Mouse (Mus musculus) adrenal gland (tissue): Measurements from ENCODE around the gene Hspa5.
"Not testable (repeated sequence)": the region's sequence is repeated elsewhere in the genome, so short reads cannot be mapped to it uniquely, and the experiment has no call there.

Experiments
- intact Hi-C: fragments of 180-260 bp; cut with DNase I; formaldehyde crosslinking; loops from one replicate; pipeline ENCODE4 v1.15.1; 2025

Hspa5 gene

DNA sequence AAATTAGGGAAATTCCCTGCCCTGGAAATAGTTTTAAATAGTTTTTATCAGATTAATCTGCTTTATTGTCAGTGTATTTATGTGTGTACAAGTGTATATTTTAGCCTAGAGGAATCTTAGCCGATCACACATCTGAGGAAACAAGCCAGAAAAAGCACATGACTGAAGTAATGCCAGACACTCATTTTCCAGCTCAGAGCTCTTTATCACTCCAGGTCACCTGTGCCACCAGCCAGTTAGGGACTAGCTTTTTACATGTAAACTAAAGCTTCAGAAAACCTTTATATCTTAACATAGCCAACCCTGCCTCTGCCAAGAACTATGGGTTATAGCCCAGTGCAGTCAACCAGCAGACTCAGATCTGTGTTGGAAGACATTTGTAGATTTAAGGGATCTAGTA, 33.0 kb downstream of the Hspa5 start:
- intact Hi-C loops = no loop called here

DNA sequence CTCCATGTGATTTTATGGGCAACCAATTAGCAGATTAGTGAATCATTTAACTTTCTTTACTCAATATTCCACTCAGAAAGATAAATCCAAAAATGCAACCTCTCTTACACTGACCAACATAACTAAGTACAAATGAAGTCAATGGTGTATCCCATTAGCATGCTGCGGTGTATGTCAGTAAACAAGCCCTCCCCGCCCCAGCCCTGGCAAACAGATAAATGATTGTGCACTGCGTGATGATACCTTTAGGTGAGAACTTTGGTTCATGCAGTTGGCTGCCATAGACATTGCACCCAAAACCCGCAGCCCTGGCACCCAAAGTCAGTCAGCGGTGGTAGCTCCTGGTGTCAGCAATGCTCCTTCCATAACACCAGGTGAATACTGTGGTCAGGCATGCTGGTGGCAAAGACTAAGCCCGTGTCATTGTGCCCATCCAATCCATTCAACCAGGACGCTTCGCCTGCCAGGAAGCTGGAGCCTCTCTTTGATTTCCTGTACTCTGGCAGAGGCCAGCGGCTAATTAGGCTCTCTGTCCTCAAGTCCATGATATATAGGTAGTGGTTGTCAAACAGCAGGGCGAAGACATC, 33.7 kb downstream of the Hspa5 start:
- intact Hi-C loops = no loop called here

DNA sequence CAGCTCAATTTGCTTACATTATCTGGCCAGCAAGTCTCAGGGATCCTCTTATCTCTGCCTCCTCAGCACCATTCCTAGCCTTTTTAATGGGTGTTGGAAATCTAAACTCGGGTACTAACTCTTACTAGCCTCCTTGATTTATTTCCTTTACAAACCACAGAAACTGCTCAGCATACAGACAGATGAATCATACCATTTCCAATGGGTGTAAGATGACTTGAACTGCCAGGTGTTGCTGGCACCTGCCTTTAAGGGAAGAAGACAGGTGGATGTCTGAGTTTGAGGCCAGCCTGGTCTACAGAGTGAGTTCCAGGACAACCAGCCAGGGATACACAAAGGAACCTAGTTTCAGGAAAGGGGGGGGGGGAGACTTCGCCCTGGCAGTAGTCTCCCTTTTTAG, 36.3 kb downstream of the Hspa5 start:
- intact Hi-C loops = no loop called here

DNA sequence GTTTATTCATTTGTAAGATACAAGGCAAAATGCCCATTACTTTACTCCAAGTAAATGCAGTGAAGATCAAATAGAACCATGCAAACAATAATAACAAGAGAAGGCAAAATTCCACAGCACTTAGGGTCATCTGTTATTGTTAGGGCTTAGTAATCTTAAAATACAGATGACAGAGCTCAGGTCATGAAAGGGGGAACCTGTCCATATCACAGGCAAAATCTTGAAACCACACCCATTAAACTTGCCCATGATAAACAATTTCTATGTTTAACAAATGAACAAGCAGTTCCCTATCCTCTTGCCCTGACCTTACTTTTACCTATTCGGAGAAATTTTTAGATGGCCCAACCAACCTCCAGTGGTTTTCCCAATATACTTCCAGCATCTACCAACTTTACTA, 37.8 kb downstream of the Hspa5 start:
- intact Hi-C loops = no loop called here

DNA sequence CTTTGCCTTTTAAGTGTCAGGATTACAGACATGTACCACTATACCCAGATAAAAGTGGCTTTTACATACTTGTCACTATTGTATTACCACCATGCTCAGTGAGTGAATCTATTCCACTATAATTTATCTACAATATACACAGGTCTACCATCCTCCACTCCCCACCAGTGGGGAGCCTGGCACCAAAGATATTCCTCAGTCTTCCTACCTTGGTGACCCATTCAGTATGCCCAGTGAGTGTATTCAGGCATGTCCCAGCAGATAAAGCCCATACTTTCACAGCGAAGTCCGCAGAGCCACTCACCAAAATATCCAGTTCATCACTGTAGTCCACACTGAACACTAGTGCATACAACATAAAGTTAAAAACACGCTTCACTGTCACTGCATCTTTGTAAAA, 39.0 kb downstream of the Hspa5 start:
- intact Hi-C loops = no loop called here

DNA sequence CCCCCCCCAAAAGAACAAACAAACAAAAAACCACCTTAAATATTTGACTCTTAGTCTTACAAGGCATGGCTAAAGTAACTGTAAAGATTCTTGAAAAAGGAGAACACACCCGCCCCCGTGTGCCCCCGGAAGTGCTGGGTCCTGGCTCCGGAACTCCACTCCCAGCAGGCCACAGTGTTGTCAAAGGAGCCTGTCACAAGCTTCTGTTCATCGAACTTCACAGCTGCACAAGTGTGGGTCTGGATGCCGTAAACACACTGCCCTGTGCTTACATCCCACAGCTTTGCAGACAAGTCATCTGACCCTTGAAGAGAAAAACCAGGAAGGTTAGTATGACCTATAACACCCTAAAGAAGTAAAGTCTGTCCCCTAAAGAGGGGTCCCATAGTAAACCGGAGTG, 40.9 kb downstream of the Hspa5 start:
- intact Hi-C loops = no loop called here

DNA sequence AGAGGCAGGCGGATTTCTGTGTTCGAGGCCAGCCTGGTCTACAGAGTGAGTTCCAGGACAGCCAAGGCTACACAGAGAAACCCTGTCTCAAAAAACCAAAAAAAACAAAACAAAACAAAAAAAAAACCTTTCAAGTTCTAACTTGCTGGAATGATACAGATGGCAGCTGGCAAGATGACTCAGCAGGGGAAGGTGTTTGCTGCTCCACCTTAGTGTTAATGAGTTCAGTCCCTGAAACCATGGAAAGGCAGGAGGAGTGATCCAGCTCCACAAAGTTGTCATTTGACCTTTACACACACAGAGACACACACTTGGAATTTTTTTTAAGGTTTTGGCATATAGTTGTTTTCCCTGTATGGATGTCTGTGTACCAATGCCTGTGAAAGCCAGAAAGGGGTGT, 44.1 kb downstream of the Hspa5 start:
- intact Hi-C loops = not testable (repeated sequence)

DNA sequence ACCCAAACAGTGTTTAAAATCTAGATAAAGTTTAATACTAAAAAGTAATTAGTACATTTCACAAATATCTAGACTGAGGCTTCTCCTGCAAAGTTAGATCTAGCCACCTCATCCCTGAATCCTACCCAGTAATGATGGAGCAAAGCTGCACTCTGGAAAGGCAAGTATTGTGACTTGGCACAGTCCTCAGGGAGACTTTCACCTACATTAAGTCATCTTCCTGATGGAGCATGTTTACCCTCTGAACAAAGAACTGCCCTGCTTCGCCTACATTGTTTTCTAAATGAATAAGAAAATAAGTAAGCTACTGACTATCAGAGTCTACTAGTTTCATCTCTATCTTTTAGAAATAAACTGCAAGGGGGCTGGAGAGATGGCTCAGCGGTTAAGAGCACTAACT, 46.7 kb downstream of the Hspa5 start:
- intact Hi-C loops = no loop called here

DNA sequence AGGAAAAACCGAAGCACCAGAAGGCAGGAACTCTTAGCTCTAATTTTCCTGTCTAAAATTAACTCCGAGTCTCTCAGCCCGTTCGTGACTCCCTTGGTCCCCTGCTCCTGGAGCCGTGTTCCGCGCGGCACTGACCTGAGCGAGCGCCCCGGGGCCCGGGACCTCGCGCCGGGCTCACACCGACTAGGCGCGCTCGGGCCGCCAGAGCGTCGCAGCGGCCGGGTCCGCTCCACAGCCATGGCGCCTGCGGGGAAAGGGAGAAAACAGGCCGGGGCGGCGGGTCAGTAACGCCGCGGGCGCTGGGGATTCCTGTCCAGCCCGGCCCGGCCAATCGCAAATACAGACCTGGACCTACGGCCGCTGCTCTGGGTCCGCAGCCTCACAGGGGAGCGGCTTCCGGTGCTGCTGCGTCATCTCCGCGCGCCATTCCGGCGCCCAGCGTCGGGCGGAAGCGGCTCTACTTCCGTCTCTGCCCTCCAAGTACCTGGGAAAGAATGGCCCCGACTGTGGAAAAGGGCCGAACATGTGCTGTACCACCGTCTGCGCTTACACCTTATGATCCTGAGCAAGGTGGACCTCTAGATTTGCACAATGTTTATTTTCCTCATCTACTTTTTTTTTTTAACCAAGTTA, 54.2 kb downstream of the Hspa5 start, which contains the start of gene Fbxw2:
Fbxw2 (minus strand) TSS at position 485 of the 633 bp plus-strand sequence.
- intact Hi-C loops = loop anchor here (5.0 to 10.0 kb wide), 2 partner anchors 46 to 79 kb away; partner anchors contain the start of genes Cutal and Psmd5

DNA sequence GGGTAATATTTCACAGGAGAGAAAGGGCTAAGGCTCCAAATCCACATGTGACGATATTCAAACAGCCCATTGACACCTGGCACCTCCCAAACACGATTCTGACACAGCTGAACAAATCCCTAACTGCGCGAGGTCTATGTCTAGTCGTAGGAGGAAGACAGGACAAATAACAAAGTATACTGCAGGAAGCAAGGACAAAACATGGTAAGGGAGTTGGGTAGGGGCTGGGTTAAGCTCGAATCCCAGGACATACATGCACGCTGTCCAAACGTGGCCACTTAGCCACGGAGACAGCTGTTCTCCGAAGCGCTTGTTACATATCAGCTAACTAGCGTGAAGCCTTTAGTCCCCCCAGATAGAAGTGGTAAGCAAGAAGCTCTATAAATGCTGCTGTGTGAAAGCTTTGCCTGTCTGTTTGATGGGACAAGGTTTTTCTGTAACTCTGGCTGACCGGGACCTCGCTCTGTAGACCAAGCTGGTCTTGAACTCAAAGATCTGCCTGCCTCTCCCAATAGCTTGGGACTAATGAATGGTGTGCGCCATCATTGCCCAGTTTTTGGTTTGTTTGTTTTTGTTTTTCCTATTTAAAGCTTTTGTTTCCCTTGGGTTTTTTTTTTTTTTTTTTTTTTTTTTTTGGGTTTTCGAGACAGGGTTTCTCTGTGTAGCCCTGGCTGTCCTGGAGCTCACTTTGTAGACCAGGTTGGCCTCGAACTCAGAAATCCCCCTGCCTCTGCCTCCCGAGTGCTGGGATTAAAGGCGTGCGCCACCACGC, 54.9 kb downstream of the Hspa5 start:
- intact Hi-C loops = loop anchor here (5.0 to 10.0 kb wide), 2 partner anchors 46 to 78 kb away; partner anchors contain the start of genes Cutal and Psmd5
